Mouse (Mus musculus): ENCODE data around the gene Gm49601. TPM values are rescaled to one million over a fixed set of nuclear protein-coding genes. Genes with fewer than 3 reads are reported as not detected.

Gene Gm49601
- polyA plus RNA-seq, 1 experiment from 2014 or later: 4.7 TPM

- H3K36me3 ChIP-seq: no peaks in the 10 kb centered on the region
- no peaks in the 10 kb centered on the region for H3K9me3 ChIP-seq (replicated peaks)
- DNase-seq (ENCODE audit: low spot score): no peak
- no peak overlapping the region for H3K27ac ChIP-seq
- no peaks in the 10 kb centered on the region for H3K27me3 ChIP-seq (ENCODE audit: low read depth, poor library complexity, severe bottlenecking)
- no peak overlapping the region for H3K4me3 ChIP-seq
- H3K4me1 ChIP-seq: no peaks in the 10 kb centered on the region
- WGBS: 86% methylated on average over 1 of the region's 1 CpGs
Observed at GRCm38 (mm10) chr16:18639382-18639929, 13.2 kb upstream of the Gm49601 start.

- Histone ChIP-seq H3K4me1 (no peaks in the 10 kb centered on the region), H3K36me3 (no peaks in the 10 kb centered on the region), H3K27me3 (ENCODE audit: low read depth, poor library complexity, severe bottlenecking) (no peaks in the 10 kb centered on the region), H3K4me3 (no peak overlapping the region), H3K27ac (no peak overlapping the region), H3K9me3 (replicated peaks) (no peaks in the 10 kb centered on the region)
- 68% methylated on average over 2 of the region's 2 CpGs for WGBS
- no peak for DNase-seq (ENCODE audit: low spot score)
Observed at GRCm38 (mm10) chr16:18638396-18638795, 12.2 kb upstream of the Gm49601 start.

- 74% methylated on average over 3 of the region's 3 CpGs for WGBS
- no peak for DNase-seq (ENCODE audit: low spot score)
Observed at GRCm38 (mm10) chr16:18636804-18637203, 10.6 kb upstream of the Gm49601 start.

GRCm38 (mm10) chr16:18636401-18636800, 10.2 kb upstream of the Gm49601 start:
- Histone ChIP-seq H3K9me3 (replicated peaks) (no peaks in the 10 kb centered on the region), H3K36me3 (no peaks in the 10 kb centered on the region), H3K4me1 (no peaks in the 10 kb centered on the region), H3K4me3 (no peak overlapping the region), H3K27me3 (ENCODE audit: low read depth, poor library complexity, severe bottlenecking) (peaks cover 10% of the 10 kb centered on the region), H3K27ac (no peak overlapping the region)
- 74% methylated on average over 5 of the region's 5 CpGs for WGBS
- DNase-seq (ENCODE audit: low spot score): no peak

More at GRCm38 (mm10) chr16:18636804-18637203, 10.6 kb upstream of the Gm49601 start:
- H3K4me3 ChIP-seq: no peak overlapping the region
- no peaks in the 10 kb centered on the region for H3K4me1 ChIP-seq
- H3K36me3 ChIP-seq: no peaks in the 10 kb centered on the region
- peaks cover 7% of the 10 kb centered on the region; the same call in 1 of the 2 replicates for H3K27me3 ChIP-seq (ENCODE audit: low read depth, poor library complexity, severe bottlenecking)
- H3K9me3 ChIP-seq (replicated peaks): no peaks in the 10 kb centered on the region
- no peak overlapping the region for H3K27ac ChIP-seq

- Histone ChIP-seq H3K4me1 (peaks cover 17% of the 10 kb centered on the region), H3K4me3 (no peak overlapping the region), H3K36me3 (no peaks in the 10 kb centered on the region), H3K9me3 (replicated peaks) (no peaks in the 10 kb centered on the region), H3K27ac (no peak overlapping the region), H3K27me3 (ENCODE audit: low read depth, poor library complexity, severe bottlenecking) (peaks cover 32% of the 10 kb centered on the region)
- no peak for DNase-seq (ENCODE audit: low spot score)
- 39% methylated on average over 1 of the region's 1 CpGs for WGBS
Observed at GRCm38 (mm10) chr16:18633333-18633732, 7.1 kb upstream of the Gm49601 start.

GRCm38 (mm10) chr16:18632816-18633215, 6.6 kb upstream of the Gm49601 start:
- H3K27ac ChIP-seq: no peak overlapping the region
- peaks cover 38% of the 10 kb centered on the region for H3K27me3 ChIP-seq (ENCODE audit: low read depth, poor library complexity, severe bottlenecking)
- H3K9me3 ChIP-seq (replicated peaks): no peaks in the 10 kb centered on the region
- peaks cover 22% of the 10 kb centered on the region for H3K4me1 ChIP-seq
- WGBS: 58% methylated on average over 2 of the region's 2 CpGs
- H3K4me3 ChIP-seq: no peak overlapping the region
- H3K36me3 ChIP-seq: no peaks in the 10 kb centered on the region
- DNase-seq (ENCODE audit: low spot score): no peak

- Histone ChIP-seq H3K27ac (no peak overlapping the region), H3K4me1 (peaks cover 22% of the 10 kb centered on the region), H3K27me3 (ENCODE audit: low read depth, poor library complexity, severe bottlenecking) (peaks cover 45% of the 10 kb centered on the region), H3K36me3 (no peaks in the 10 kb centered on the region), H3K9me3 (replicated peaks) (no peaks in the 10 kb centered on the region), H3K4me3 (no peak overlapping the region)
- WGBS: 62% methylated on average over 3 of the region's 3 CpGs
- DNase-seq (ENCODE audit: low spot score): no peak
Observed at GRCm38 (mm10) chr16:18632059-18632458, 5.8 kb upstream of the Gm49601 start.

GRCm38 (mm10) chr16:18631141-18631540, 4.9 kb upstream of the Gm49601 start:
- H3K4me1 ChIP-seq: peaks cover 30% of the 10 kb centered on the region
- H3K27me3 ChIP-seq (ENCODE audit: low read depth, poor library complexity, severe bottlenecking): peaks cover 54% of the 10 kb centered on the region
- no peak for DNase-seq (ENCODE audit: low spot score)
- WGBS: 60% methylated on average over 7 of the region's 7 CpGs
- H3K36me3 ChIP-seq: no peaks in the 10 kb centered on the region
- H3K27ac ChIP-seq: no peak overlapping the region
- no peaks in the 10 kb centered on the region for H3K9me3 ChIP-seq (replicated peaks)
- no peak overlapping the region for H3K4me3 ChIP-seq

GRCm38 (mm10) chr16:18630291-18630690, 4.1 kb upstream of the Gm49601 start:
- DNase-seq (ENCODE audit: low spot score): no peak
- H3K27ac ChIP-seq: peak overlapping the region; percentile 89
- 51% methylated on average over 5 of the region's 5 CpGs for WGBS

GRCm38 (mm10) chr16:18629390-18630231, 3.4 kb upstream of the Gm49601 start, which contains the start of gene Sept5:
TSS of gene Sept5 (minus strand) at chr16:18629954.
- 1% methylated on average over 81 of the region's 93 CpGs for WGBS
- Histone ChIP-seq H3K4me3 (peak within 1 kb of the TSS; percentile 83), H3K36me3 (peaks cover 5% of the 10 kb centered on the region), H3K27ac (peak within 1 kb of the TSS; percentile 89), H3K4me1 (peaks cover 36% of the 10 kb centered on the region), H3K9me3 (replicated peaks) (no peaks in the 10 kb centered on the region), H3K27me3 (ENCODE audit: low read depth, poor library complexity, severe bottlenecking) (peaks cover 70% of the 10 kb centered on the region)
- peak; percentile 79 for DNase-seq (ENCODE audit: low spot score)

More at GRCm38 (mm10) chr16:18630291-18630690, 4.1 kb upstream of the Gm49601 start:
- H3K9me3 ChIP-seq (replicated peaks): no peaks in the 10 kb centered on the region
- peaks cover 63% of the 10 kb centered on the region for H3K27me3 ChIP-seq (ENCODE audit: low read depth, poor library complexity, severe bottlenecking)
- H3K36me3 ChIP-seq: no peaks in the 10 kb centered on the region; the same call in 1 of the 2 replicates
- H3K4me3 ChIP-seq: peak overlapping the region; percentile 83
- peaks cover 36% of the 10 kb centered on the region for H3K4me1 ChIP-seq

GRCm38 (mm10) chr16:18628948-18629340, 2.7 kb upstream of the Gm49601 start:
- peak overlapping the region; percentile 89 for H3K27ac ChIP-seq
- no peak for DNase-seq (ENCODE audit: low spot score)
- no peaks in the 10 kb centered on the region for H3K9me3 ChIP-seq (replicated peaks)
- peaks cover 36% of the 10 kb centered on the region for H3K4me1 ChIP-seq
- 31% methylated on average over 2 of the region's 2 CpGs for WGBS
- H3K36me3 ChIP-seq: peaks cover 11% of the 10 kb centered on the region
- H3K4me3 ChIP-seq: peak overlapping the region; percentile 83
- peaks cover 76% of the 10 kb centered on the region for H3K27me3 ChIP-seq (ENCODE audit: low read depth, poor library complexity, severe bottlenecking)

- WGBS: 66% methylated on average over 7 of the region's 7 CpGs
- H3K4me1 ChIP-seq: peaks cover 36% of the 10 kb centered on the region
- peaks cover 82% of the 10 kb centered on the region for H3K27me3 ChIP-seq (ENCODE audit: low read depth, poor library complexity, severe bottlenecking)
- DNase-seq (ENCODE audit: low spot score): no peak
- peak overlapping the region; percentile 83 for H3K4me3 ChIP-seq
- peak overlapping the region; percentile 89; the same call in 1 of the 2 replicates for H3K27ac ChIP-seq
- no peaks in the 10 kb centered on the region for H3K9me3 ChIP-seq (replicated peaks)
- peaks cover 17% of the 10 kb centered on the region for H3K36me3 ChIP-seq
Observed at GRCm38 (mm10) chr16:18628206-18628947, 2.1 kb upstream of the Gm49601 start.
